9 mouse cellular contexts compared by ENCODE assay signal in the genomic region with DNA sequence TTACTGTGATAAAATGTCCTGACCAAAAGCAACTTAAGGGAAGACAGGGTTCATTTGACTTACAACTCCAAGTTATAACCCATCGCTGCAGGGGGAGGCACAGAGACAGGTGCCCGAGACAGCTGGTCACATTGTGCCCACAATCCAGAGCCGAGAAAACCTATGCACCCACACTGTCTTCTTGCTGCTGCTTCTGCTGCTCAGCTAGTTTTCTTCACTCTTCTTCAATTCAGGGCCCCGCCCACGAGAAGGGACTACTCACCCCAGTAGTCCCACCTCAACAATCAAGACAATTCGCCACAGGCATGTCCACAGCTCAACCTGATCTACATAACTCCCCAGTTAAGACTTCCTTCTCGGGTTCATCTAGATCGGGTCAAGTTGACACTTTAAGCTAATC. TPM values are rescaled to one million over a fixed set of nuclear protein-coding genes. Genes with fewer than 3 reads are reported as not detected.
DNase-seq lines count a peak whose midpoint lies in the region; ATAC-seq lines count a peak whose summit lies in the region.
"Had no signal": no experiment of that assay in that cellular context is flagged by ENCODE, and none has a peak within 500 bp of the region (broad histone marks: within the 10 kb centered on the region; RNA-seq: fewer than 3 reads in every experiment).

TSS of gene Pid1 (minus strand) at position 214 of the 400 bp plus-strand sequence.

- no peak within 1 kb of the TSS for H3K4me2 ChIP-seq in hindbrain, embryonic 12.5 days (replicated peaks)
- H3K4me2 ChIP-seq in liver, embryonic 16.5 days (ENCODE audit: low read depth, low read length) = no peak within 1 kb of the TSS

- no peak for DNase-seq in heart, postnatal 4 days
- DNase-seq in heart, postnatal 25 days (ENCODE audit: low spot score) = no peak
- no peak for DNase-seq in adrenal gland, postnatal 4 days (ENCODE audit: low spot score in 2 of 2)
- DNase-seq in natural killer cell, adult 2 months (ENCODE audit: low spot score in 2 of 2) = no peak
- DNase-seq in ovary, postnatal 36 days (ENCODE audit: low spot score) = no peak

- H3K27ac ChIP-seq in hindbrain, embryonic 12.5 days = no peak within 1 kb of the TSS
- H3K27ac ChIP-seq in liver, embryonic 16.5 days (ENCODE audit: low read length) = no peak within 1 kb of the TSS

- no peaks in the 10 kb centered on the region for H3K9me3 ChIP-seq in hindbrain, embryonic 12.5 days (replicated peaks)
- no peaks in the 10 kb centered on the region for H3K9me3 ChIP-seq in liver, embryonic 16.5 days (replicated peaks; ENCODE audit: control insufficient read depth, low read length)

- H3K4me3 ChIP-seq in hindbrain, embryonic 12.5 days = no peak within 1 kb of the TSS
- no peak within 1 kb of the TSS for H3K4me3 ChIP-seq in liver, embryonic 16.5 days (ENCODE audit: low read depth, low read length)

- intact Hi-C loops in heart, postnatal 25 days (cut with DNase I) = no loop called here

- H3K9ac ChIP-seq in hindbrain, embryonic 12.5 days = no peak within 1 kb of the TSS
- no peak within 1 kb of the TSS for H3K9ac ChIP-seq in liver, embryonic 16.5 days (ENCODE audit: low read depth, low read length)

- no peak for ATAC-seq in hindbrain, embryonic 12.5 days (ENCODE audit: low FRiP score)
- no peak for ATAC-seq in liver, embryonic 16.5 days (ENCODE audit: low read depth)
- no peak for ATAC-seq in granulocyte monocyte progenitor cell, adult 5-6 weeks (replicated peaks; ENCODE audit: poor library complexity, severe bottlenecking)

- WGBS in hindbrain, embryonic 12.5 days = 86% methylated on average over 8 of the region's 8 CpGs
- 66% methylated on average over 8 of the region's 8 CpGs for WGBS in liver, embryonic 16.5 days (ENCODE audit: insufficient replicate concordance)

- H3K4me1 ChIP-seq in hindbrain, embryonic 12.5 days = peaks cover 6% of the 10 kb centered on the region; the same call in 1 of the 2 replicates
- H3K4me1 ChIP-seq in liver, embryonic 16.5 days (ENCODE audit: control insufficient read depth, low read depth, low read length) = no peaks in the 10 kb centered on the region; the same call in 1 of the 2 replicates

- H3K36me3 ChIP-seq in hindbrain, embryonic 12.5 days = no peaks in the 10 kb centered on the region
- H3K36me3 ChIP-seq in liver, embryonic 16.5 days (ENCODE audit: control insufficient read depth, insufficient read depth) = no peaks in the 10 kb centered on the region
- H3K36me3 ChIP-seq: G1E had no signal

- H3K27me3 ChIP-seq in hindbrain, embryonic 12.5 days = no peaks in the 10 kb centered on the region
- no peaks in the 10 kb centered on the region for H3K27me3 ChIP-seq in liver, embryonic 16.5 days (ENCODE audit: control insufficient read depth, insufficient read depth, low read depth, low read length)

RNA-seq across cellular contexts. Expression of gene Pid1, which starts in this region (rescaled TPM):
- total RNA-seq in heart, postnatal 4 days (2021) = 10 to 100 TPM; 12.0 to 13.0 TPM
- total RNA-seq in heart, postnatal 25 days (2021) = 10 to 100 TPM in 1 of 2 experiments, 1 to 10 TPM in 1; 8.7 to 11.1 TPM
- total RNA-seq in adrenal gland, postnatal 4 days (2021) = 10 to 100 TPM; 18.5 to 25.5 TPM
- 126 and 140 TPM in 2 replicates for polyA plus RNA-seq in hindbrain, embryonic 12.5 days (2016; fragmentation: Nextera tagmentation; extraction: Ambion mirVana)
- polyA plus RNA-seq in liver, embryonic 16.5 days (2015; fragmentation: Nextera tagmentation; extraction: Ambion mirVana) = 24.4 and 25.1 TPM in 2 replicates
- total RNA-seq in granulocyte monocyte progenitor cell, adult 5-6 weeks (2014; fragmentation: Nextera tagmentation) = 4.1 and 5.3 TPM in 2 replicates
- total RNA-seq in granulocyte monocyte progenitor cell, adult 5-6 weeks (2017) = 0.21 and 2.7 TPM in 2 replicates
- polyA plus RNA-seq: G1E had no signal
